Mouse (Mus musculus) right cerebral cortex, postnatal 10 days (tissue): ENCODE data around the gene Dlgap1.
"Not testable (repeated sequence)": the region's sequence is repeated elsewhere in the genome, so short reads cannot be mapped to it uniquely, and the experiment has no call there.

Source experiments
- DNase-seq, 2 experiments: peaks; one replicate each; pipeline ENCODE4 v3.0.0; 2021; ENCODE audit warnings: low spot score in 2 of 2

The Dlgap1 gene

GRCm38 (mm10) chr17:70525990-70526389 is 557.1 kb downstream of the Dlgap1 start:
- peak in 1 of 2 experiments; percentile 17 for DNase-seq

DNA sequence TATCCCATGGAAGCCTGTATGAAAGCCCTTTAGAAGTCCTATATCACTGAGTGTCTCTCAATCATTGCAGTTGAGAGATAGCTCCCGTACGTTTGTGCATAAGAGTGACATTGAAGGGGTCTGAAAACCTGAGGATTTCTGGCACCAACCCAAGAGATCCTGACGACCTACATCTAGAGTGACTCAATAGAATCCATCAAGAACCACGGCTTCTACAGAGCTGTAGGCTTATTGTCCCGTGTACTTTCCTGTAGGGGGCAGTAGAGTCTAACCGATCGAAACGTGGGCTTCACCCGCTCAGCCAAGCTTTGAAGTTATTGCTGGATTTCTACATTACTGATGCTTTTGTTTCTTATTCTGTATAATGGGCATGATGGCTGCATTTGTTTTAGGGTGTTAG is 558.2 kb downstream of the Dlgap1 start:
- peak; percentile 56 to 60 for DNase-seq

GRCm38 (mm10) chr17:70528196-70529187 is 559.6 kb downstream of the Dlgap1 start:
- peak in 1 of 2 experiments; percentile 40 for DNase-seq

GRCm38 (mm10) chr17:70534321-70534720 is 565.4 kb downstream of the Dlgap1 start:
- DNase-seq: peak in 1 of 2 experiments; percentile 9

DNA sequence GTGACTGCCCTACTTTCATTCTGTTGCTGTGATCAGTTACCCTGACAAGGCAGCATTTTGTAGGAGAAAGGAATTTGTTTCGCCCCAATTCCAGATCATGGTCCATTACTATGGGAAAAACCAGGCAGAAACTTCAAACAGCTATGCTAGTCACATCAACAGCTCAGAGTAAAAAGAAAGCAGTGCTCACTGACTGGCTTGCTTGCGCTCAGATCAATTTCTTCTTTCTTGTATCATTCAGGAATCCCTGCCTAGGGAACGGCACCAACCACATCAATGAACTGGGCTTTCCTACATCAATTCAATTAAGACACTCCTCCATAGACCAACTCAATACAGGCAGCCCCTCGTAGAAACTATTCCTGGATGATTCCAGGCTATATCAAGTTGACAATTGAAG is 572.9 kb downstream of the Dlgap1 start:
- DNase-seq: peak in 1 of 2 experiments; percentile 14

DNA sequence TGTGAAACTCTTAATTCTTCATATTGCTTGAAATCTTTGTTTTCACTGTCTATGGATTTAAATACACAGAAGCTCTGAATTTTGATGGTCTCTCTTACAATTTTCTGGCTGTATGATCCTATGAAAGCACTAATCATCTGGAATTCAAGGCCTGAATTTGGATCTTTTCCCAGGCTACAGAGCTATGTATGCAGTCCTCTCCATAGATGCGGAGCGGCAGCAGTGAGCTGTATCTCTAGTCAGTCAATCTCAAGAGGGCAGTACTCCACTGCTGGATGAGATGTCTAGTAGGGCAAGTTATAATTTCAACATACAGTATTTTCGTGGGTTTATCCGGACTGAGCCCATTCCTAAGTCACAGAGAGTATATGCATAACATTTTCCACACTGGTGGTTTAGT is 581.9 kb downstream of the Dlgap1 start:
- peak in 1 of 2 experiments; percentile 35 for DNase-seq

- no peak for DNase-seq
Measured at GRCm38 (mm10) chr17:70561547-70561946, 592.7 kb downstream of the Dlgap1 start.

DNA sequence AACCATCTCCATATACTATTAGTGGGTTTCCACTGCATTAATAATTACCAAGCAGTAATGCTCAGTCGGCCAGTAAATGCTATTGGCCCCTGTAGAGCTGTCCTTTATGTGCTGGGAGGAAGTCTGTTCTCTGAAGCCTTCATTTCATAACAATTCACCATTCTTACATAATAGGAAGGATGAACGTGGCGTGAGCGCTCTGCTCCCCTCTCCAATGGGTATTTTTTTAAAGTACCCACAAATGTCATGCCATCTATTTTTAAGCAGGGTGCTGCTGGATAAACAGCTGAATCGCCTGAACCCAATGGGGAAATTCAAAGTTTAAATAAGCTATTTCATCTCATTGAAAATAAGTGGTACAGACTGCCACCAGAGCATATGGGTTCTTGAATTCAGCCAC is 602.0 kb downstream of the Dlgap1 start:
- no peak for DNase-seq

- DNase-seq: no peak
Measured at GRCm38 (mm10) chr17:70583042-70583441, 614.2 kb downstream of the Dlgap1 start.

DNA sequence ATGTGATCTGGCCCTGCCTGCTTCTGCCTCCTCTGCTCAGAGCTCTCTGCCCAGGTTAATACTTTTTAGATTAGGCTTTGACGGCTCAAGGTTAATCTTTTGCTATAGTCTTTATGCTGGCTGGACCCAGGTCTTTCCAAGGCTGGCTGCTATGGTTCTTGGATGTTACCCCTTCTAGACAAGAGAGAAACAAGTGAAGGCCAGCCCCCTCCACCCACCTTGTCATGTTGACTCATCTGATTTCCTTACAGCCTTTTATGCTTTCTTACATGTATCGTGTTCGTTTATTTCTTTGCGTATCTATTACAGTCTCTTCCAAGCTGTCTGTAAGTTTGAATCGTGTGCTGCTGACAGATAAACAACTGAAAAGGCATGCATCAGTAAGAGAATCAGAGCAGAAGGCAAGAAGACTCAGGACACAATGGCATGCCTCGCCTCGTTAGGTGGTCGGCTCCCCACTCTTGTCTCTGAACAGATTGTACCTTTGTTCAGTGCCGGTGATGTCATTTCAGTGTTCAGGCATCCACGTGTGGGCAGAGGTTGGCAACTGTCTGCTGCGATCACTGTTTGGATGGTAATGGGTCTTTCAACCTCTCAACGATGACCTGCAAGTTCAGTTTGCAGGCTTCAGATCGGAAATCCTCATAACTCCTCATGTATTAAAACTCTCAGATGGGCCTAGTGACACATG is 618.0 kb downstream of the Dlgap1 start:
- no peak for DNase-seq

DNA sequence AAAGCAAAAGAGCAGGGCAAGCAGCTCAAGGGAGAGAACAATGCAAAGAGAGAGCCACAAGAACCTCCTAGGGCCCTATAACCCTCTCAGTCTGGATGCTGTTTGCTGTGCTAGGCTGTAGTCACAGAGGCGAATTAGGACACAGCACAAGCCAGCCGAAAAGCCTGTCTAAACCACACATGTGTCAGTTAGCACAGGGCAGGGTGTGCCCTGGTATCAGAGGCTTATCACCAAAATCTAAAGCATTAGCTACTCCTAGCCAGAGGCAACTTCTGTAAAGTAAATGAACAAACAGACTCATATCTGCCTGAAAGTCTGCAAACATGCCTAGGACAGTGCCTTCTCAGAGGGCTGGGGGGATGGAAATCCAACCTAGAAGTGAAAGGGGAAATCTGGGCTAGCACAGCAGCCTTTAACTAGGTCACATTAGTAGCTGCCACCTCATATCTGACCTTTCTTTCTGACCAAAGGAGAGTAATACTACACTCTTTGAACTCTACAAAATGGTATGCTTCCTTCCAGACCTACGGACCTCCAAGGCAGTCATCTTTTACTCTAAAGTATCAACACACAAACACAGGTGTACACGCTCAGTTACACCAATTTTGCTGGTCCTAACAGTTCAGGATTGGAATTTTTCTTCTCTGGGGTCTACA is 619.2 kb downstream of the Dlgap1 start:
- DNase-seq: not testable (repeated sequence)

DNA sequence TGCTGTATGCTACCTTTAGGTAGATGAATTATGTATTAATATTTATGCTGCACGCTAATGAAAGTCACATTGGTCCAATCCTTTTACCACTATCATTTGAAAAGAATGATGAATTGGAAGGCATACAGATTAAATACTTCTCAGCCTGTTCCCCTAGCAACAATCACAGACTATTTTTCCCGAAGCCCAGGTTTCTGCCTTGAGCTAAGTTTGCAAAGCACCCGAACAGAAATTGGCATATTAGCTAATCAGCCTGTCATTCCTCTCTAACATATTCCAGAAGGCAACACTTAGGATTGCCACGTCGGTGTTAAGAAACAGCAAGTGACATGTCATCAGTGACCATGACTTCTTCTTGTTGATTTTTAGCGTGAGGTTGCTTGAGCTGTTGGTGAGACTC is 619.8 kb downstream of the Dlgap1 start:
- DNase-seq: peak in 1 of 2 experiments; percentile 23

DNA sequence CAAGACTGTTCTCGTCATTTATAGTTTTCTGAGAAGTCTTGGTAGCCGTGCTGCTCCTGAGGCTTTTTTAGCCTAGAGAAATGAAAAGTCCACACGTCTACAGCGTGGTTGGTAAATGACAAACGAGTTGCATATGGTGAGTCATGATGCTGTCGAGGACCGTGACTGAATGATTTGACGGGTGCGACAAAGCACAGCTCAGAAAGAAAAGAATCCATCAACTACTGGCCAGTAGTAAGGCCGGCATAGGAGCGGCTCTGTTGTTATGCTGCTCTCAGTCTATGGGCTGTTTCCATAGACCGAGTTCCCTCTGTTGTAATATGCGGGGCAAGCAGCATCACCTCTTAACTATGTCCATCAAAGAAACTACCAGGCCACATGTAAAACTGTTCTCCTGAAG is 620.3 kb downstream of the Dlgap1 start:
- peak in 1 of 2 experiments; percentile 33 for DNase-seq

DNA sequence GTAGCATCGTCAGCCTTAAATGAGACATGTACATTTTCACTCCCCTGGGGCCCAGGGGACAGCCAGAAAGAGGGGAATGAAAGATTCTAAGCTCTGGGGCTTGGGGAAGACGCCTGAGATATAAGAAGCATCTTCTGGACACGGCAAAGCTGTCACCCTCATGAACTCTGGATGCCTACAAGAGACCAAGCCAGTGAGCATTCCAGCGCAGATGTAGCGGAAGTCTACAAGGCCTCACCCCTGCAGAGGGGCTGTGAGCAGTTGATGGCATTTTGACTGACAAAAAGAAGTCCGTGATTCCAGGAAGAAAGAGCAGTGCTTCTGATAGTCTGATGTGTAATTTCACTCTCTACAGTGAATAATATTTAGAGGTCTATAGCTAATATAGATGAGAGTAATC is 621.6 kb downstream of the Dlgap1 start:
- peak in 1 of 2 experiments; percentile 16 for DNase-seq

DNA sequence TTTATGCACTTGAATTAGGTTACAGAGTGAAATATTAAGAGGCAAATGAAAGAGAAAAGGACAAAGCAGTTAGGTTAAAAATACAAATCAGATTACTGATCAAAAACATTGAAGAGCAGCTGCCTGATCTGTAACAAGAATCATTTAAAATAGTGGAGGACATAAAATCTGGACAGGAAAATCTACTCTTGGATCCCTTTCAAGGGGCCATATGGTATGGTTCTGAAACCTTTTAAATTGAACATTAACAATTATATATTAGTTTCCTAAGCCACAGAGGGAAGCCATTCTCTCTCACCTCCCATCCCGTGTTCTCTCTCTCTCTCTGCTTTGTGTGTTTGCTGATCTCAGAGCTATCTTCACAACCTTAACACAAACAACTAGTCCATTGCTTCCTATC is 625.4 kb downstream of the Dlgap1 start:
- DNase-seq: no peak

DNA sequence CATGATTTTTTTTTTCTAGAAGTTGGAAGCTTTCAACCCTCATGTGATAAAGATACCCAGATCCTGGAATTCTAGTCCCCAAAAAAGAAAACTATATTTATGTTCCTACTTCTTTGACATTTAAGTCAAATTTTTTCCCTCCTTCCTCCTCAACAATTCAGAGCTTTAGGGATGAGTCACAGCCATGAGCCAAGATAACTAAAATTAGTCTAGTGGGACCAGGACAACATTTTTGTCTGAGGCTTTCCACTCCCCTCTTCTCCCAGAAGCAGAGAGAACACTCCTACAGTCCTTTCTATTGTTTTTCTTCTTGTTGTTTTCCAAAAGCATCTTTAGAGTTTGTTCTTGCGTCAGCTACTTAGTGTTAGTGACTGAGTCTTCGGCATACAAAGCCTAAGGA is 627.5 kb downstream of the Dlgap1 start:
- no peak for DNase-seq

- peak in 1 of 2 experiments; percentile 25 for DNase-seq
Measured at GRCm38 (mm10) chr17:70600462-70600861, 631.6 kb downstream of the Dlgap1 start.

GRCm38 (mm10) chr17:70602051-70602450 is 633.2 kb downstream of the Dlgap1 start:
- DNase-seq: peak in 1 of 2 experiments; percentile 23

DNA sequence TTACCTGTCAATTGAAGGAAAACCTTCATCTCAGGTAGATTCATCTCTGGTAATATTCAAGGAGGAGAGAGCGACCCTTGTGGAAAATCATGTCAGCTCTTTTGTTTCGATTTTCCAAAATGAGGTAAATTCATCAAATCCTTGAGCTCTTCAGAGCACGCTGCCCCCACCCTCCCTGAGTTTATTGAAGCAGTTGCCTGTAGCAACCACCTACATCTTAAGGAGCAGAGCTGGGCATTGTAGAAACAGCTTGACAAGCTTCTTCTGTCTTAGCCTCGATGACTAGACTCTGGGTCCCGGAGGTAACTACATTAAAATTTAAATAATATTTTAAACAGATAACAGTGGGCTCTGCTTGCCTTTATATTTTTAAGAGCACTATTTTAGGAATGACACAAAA is 636.8 kb downstream of the Dlgap1 start:
- peak in 1 of 2 experiments; percentile 46 for DNase-seq

DNA sequence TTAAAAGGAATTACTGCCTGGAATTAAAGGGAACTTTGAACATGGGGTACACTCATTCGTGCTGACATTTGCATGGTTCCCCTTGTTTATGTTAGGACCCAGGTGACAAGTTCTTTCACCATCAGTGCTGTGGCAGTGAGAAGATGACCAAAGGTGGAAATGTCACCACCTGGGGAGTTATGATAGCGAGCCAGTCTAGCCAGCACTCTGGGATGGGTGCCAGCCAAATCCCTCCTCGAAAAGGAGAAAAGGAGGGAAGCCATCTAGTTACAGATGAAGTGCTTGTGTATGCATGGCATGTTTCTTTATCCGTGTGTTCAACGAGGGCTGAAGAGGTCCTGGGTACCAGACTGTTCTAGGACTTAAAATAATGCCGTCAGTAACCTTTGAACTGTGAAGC is 643.3 kb downstream of the Dlgap1 start:
- no peak for DNase-seq

- DNase-seq: peak in 1 of 2 experiments; percentile 21
Measured at GRCm38 (mm10) chr17:70613897-70614296, 645.0 kb downstream of the Dlgap1 start.
